Mouse (Mus musculus): ENCODE measurements around the gene Fbxl21.

Gene Fbxl21

GRCm38 (mm10) chr13:56522081-56522820 is at the start of gene Fbxl21:
Gene Fbxl21, plus strand, starts transcription at chr13:56522472.
- DNase-seq = peak; percentile 93

GRCm38 (mm10) chr13:56472661-56473060 is 49.6 kb upstream of the Fbxl21 start:
- no peak for DNase-seq

- peak; percentile 14 for DNase-seq
Observed at GRCm38 (mm10) chr13:56475363-56475762, 46.9 kb upstream of the Fbxl21 start.

- no peak for DNase-seq
Observed at GRCm38 (mm10) chr13:56476790-56477189, 45.5 kb upstream of the Fbxl21 start.

GRCm38 (mm10) chr13:56477271-56477670 is 45.0 kb upstream of the Fbxl21 start:
- DNase-seq = no peak

GRCm38 (mm10) chr13:56478027-56478426 is 44.2 kb upstream of the Fbxl21 start:
- DNase-seq = no peak

GRCm38 (mm10) chr13:56482146-56482545 is 40.1 kb upstream of the Fbxl21 start, which contains the start of gene Il9:
Gene Il9, minus strand, starts transcription at chr13:56482246.
- no peak for DNase-seq

GRCm38 (mm10) chr13:56488012-56488411 is 34.3 kb upstream of the Fbxl21 start:
- no peak for DNase-seq

- DNase-seq = no peak
Observed at GRCm38 (mm10) chr13:56494440-56494839, 27.8 kb upstream of the Fbxl21 start.

GRCm38 (mm10) chr13:56500132-56500531 is 22.1 kb upstream of the Fbxl21 start:
- DNase-seq = no peak

GRCm38 (mm10) chr13:56500636-56501035 is 21.6 kb upstream of the Fbxl21 start:
- no peak for DNase-seq

- no peak for DNase-seq
Observed at GRCm38 (mm10) chr13:56501866-56502420, 20.3 kb upstream of the Fbxl21 start.

GRCm38 (mm10) chr13:56506871-56507496 is 15.3 kb upstream of the Fbxl21 start:
- DNase-seq = no peak

GRCm38 (mm10) chr13:56509796-56510195 is 12.5 kb upstream of the Fbxl21 start:
- DNase-seq = no peak

- no peak for DNase-seq
Observed at GRCm38 (mm10) chr13:56513595-56513994, 8.7 kb upstream of the Fbxl21 start.

- no peak for DNase-seq
Observed at GRCm38 (mm10) chr13:56516311-56516710, 6.0 kb upstream of the Fbxl21 start.

GRCm38 (mm10) chr13:56516816-56517215 is 5.5 kb upstream of the Fbxl21 start:
- DNase-seq = no peak

GRCm38 (mm10) chr13:56522821-56523167 is 522 bp downstream of the Fbxl21 start:
- no peak for DNase-seq

GRCm38 (mm10) chr13:56526871-56527270 is 4.6 kb downstream of the Fbxl21 start:
- DNase-seq = no peak

GRCm38 (mm10) chr13:56527846-56528245 is 5.6 kb downstream of the Fbxl21 start:
- no peak for DNase-seq

- no peak for DNase-seq
Observed at GRCm38 (mm10) chr13:56528281-56528680, 6.0 kb downstream of the Fbxl21 start.

- DNase-seq = no peak
Observed at GRCm38 (mm10) chr13:56529031-56529430, 6.8 kb downstream of the Fbxl21 start.

GRCm38 (mm10) chr13:56529685-56530084 is 7.4 kb downstream of the Fbxl21 start:
- DNase-seq = no peak

- no peak for DNase-seq
Observed at GRCm38 (mm10) chr13:56534931-56535330, 12.7 kb downstream of the Fbxl21 start.
